In the genomic region with DNA sequence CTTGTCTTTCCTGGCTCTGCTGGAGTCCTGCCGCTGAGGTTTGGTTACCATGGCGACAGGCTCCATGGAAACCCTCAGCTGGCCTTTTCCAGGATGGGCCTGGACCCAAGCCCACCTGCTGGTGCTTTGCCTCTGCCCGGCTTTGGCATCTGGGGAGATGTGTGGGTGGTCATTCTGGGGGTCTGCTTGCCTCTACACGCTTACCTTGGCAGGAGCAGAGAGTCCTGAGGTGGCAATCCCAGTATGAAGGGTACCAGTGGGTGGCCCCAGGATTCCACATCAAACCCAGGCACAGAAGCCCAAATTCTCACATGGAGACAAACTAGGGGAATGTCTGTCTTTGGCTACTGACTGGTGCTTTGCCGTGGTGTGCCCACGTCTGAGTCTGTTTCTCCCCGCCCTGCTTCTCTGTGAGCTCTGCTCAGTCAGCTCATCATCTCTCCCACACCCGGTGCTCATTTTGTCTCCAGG, we compare ENCODE assay signal across 8 mouse cellular contexts. TPM values are rescaled to one million over a fixed set of nuclear protein-coding genes. Genes with fewer than 3 reads are reported as not detected.
DNase-seq lines count a peak whose midpoint lies in the region; ATAC-seq lines count a peak whose summit lies in the region.

No protein-coding gene starts in this region.

- ATAC-seq in forebrain, embryonic 15.5 days (replicated peaks): peak; percentile 49
- peak; percentile 72 for ATAC-seq in neural tube, embryonic 11.5 days (ENCODE audit: insufficient read depth, low FRiP score, low TSS enrichment)
- no peak for ATAC-seq in liver, embryonic 12.5 days

- no peaks in the 10 kb centered on the region for H3K9me3 ChIP-seq in forebrain, embryonic 15.5 days
- no peaks in the 10 kb centered on the region for H3K9me3 ChIP-seq in neural tube, embryonic 11.5 days (ENCODE audit: control insufficient read depth, low read length)
- H3K9me3 ChIP-seq in liver, embryonic 12.5 days (replicated peaks): no peaks in the 10 kb centered on the region

- peak overlapping the region; percentile 80 for H3K27ac ChIP-seq in forebrain, embryonic 15.5 days (replicated peaks)
- H3K27ac ChIP-seq in neural tube, embryonic 11.5 days (ENCODE audit: low read depth, low read length): peak overlapping the region; percentile 20; the same call in 1 of the 2 replicates
- H3K27ac ChIP-seq in liver, embryonic 12.5 days: no peak overlapping the region

- peaks cover 35% of the 10 kb centered on the region for H3K27me3 ChIP-seq in forebrain, embryonic 15.5 days
- H3K27me3 ChIP-seq in neural tube, embryonic 11.5 days (ENCODE audit: control insufficient read depth, insufficient read depth, low read length): peaks cover 37% of the 10 kb centered on the region
- peaks cover 62% of the 10 kb centered on the region for H3K27me3 ChIP-seq in liver, embryonic 12.5 days (replicated peaks)

- peak; percentile 92 to 94 for DNase-seq in cerebellum, postnatal 10 days
- peak; percentile 74 to 75 for DNase-seq in layer of hippocampus, postnatal 25 days (ENCODE audit: extremely low spot score in 1 of 2, low spot score in 1 of 2)
- DNase-seq in neural tube, embryonic 11.5 days (ENCODE audit: low spot score): peak; percentile 89
- no peak for DNase-seq in adrenal gland, postnatal 36 days
- DNase-seq in kidney, adult 18-20 months: no peak
- no peak for DNase-seq in thymus, adult 18-20 months

- WGBS in forebrain, embryonic 15.5 days: 4% methylated on average over 8 of the region's 8 CpGs
- 17% methylated on average over 8 of the region's 8 CpGs for WGBS in neural tube, embryonic 11.5 days
- 38% methylated on average over 8 of the region's 8 CpGs for WGBS in liver, embryonic 12.5 days (ENCODE audit: insufficient replicate concordance)

- no peak overlapping the region for H3K9ac ChIP-seq in forebrain, embryonic 15.5 days (replicated peaks)
- no peak overlapping the region for H3K9ac ChIP-seq in neural tube, embryonic 11.5 days (ENCODE audit: low read length)
- no peak overlapping the region for H3K9ac ChIP-seq in liver, embryonic 12.5 days

- no peak overlapping the region for H3K4me3 ChIP-seq in forebrain, embryonic 15.5 days
- no peak overlapping the region for H3K4me3 ChIP-seq in neural tube, embryonic 11.5 days (ENCODE audit: low read depth, low read length)
- no peak overlapping the region for H3K4me3 ChIP-seq in liver, embryonic 12.5 days

- H3K36me3 ChIP-seq in forebrain, embryonic 15.5 days: no peaks in the 10 kb centered on the region
- H3K36me3 ChIP-seq in neural tube, embryonic 11.5 days (ENCODE audit: control insufficient read depth, insufficient read depth, low read length): no peaks in the 10 kb centered on the region
- H3K36me3 ChIP-seq in liver, embryonic 12.5 days: no peaks in the 10 kb centered on the region

- H3K4me2 ChIP-seq in forebrain, embryonic 15.5 days (replicated peaks): no peak overlapping the region
- no peak overlapping the region for H3K4me2 ChIP-seq in neural tube, embryonic 11.5 days (ENCODE audit: low read depth)
- no peak overlapping the region for H3K4me2 ChIP-seq in liver, embryonic 12.5 days

- H3K4me1 ChIP-seq in forebrain, embryonic 15.5 days: peaks cover 37% of the 10 kb centered on the region
- H3K4me1 ChIP-seq in neural tube, embryonic 11.5 days (ENCODE audit: control insufficient read depth, insufficient read depth, low read length): peaks cover 11% of the 10 kb centered on the region
- H3K4me1 ChIP-seq in liver, embryonic 12.5 days: no peaks in the 10 kb centered on the region; the same call in 1 of the 2 replicates

RNA-seq across cellular contexts. Expression of gene Laptm5, which starts 47.0 kb away (rescaled TPM):
- 21.6 and 26.4 TPM in 2 replicates for polyA plus RNA-seq in forebrain, embryonic 15.5 days (2015; fragmentation: Nextera tagmentation; extraction: Ambion mirVana)
- 10 to 100 TPM; 37.3 to 39.6 TPM for total RNA-seq in layer of hippocampus, postnatal 25 days (2021)
- 24.6 and 24.8 TPM in 2 replicates for polyA plus RNA-seq in neural tube, embryonic 11.5 days (2014; fragmentation: Nextera tagmentation; extraction: Ambion mirVana)
- polyA plus RNA-seq in liver, embryonic 12.5 days (2016; fragmentation: Nextera tagmentation; extraction: Ambion mirVana): 61.1 and 64.3 TPM in 2 replicates
- total RNA-seq in adrenal gland, postnatal 36 days (2021): 10 to 100 TPM; 21.7 to 31.3 TPM

Comparison
In these comparisons a context has a peak if more than half of its experiments do, and no peak if none do; other contexts are left out.
1. DNase-seq: peak in cerebellum, postnatal 10 days (2 of 2), layer of hippocampus, postnatal 25 days (2 of 2) and neural tube, embryonic 11.5 days (single experiment); none in adrenal gland, postnatal 36 days (0 of 2), kidney, adult 18-20 months (single experiment) and thymus, adult 18-20 months (0 of 2).